Mouse (Mus musculus) effector memory CD4-positive, alpha-beta T cell, adult 5 months (primary cell): ENCODE data around the gene Ugt1a6a. TPM values are rescaled to one million over a fixed set of nuclear protein-coding genes. Genes with fewer than 3 reads are reported as not detected.

Experiments used
- polyA plus RNA-seq: library from polyadenylated mRNA; unstranded; fragments of 100-300 nt; shearing (Covaris generic); gene quantifications from one replicate; pipeline ENCODE4 v1.2.1, GENCODE M21; 2017

Ugt1a6a gene
- 0.52 TPM for polyA plus RNA-seq

GRCm38 (mm10) chr1:88134457-88135011 lies at the start of gene Ugt1a6a:
Ugt1a6a (plus strand) TSS chr1:88134809.

DNA sequence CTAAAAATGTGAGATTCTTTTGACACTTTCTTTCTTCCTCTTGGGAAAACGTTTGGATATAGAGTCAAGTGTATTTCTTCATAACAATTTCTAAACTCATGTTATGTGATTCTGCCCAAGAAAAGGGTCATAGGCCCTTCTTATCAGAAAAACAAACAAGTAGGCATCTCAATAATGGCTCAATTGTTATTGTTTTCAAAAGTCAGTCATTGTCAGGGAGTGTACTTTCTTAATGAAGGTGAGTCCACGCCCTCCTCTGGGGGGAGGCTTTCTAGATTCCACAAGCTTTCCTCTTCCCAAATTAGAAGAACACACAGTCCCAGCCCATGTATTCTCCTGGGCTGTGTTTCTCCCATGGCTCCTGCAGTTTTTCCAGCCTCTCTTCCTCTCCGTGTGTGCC lies 47.1 kb upstream of the Ugt1a6a start, which contains the start of gene Ugt1a8:
Gene Ugt1a8, plus strand, starts transcription at position 301 of the 400 bp plus-strand sequence.

GRCm38 (mm10) chr1:88094941-88095492 lies 39.6 kb upstream of the Ugt1a6a start, which contains the start of gene Ugt1a7c:
Ugt1a7c (plus strand) TSS chr1:88095062.

GRCm38 (mm10) chr1:88103019-88103418 lies 31.6 kb upstream of the Ugt1a6a start, which contains the start of gene Ugt1a6b:
Ugt1a6b (plus strand) TSS chr1:88103252.

DNA sequence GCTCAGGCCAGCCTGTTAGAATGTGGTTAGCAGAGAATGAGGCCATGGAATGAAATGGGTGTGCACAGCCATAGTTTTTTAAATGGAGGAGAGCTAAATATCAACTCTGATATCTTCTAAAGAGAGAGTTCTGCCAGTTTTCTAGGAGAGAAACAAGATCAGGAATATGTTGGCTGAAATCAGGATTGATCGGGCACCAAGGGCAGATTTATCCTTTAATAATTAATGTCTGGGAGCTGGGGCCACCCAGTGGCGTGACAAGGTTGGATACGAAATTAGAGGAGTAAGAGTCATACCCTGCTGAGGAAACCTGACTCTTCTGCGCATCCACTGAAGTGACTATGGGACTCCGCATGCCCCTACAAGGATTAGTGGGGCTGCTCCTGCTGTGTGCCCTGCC lies 31.1 kb downstream of the Ugt1a6a start, which contains the start of gene Ugt1a5:
Gene Ugt1a5, plus strand, starts transcription at position 302 of the 400 bp plus-strand sequence.

DNA sequence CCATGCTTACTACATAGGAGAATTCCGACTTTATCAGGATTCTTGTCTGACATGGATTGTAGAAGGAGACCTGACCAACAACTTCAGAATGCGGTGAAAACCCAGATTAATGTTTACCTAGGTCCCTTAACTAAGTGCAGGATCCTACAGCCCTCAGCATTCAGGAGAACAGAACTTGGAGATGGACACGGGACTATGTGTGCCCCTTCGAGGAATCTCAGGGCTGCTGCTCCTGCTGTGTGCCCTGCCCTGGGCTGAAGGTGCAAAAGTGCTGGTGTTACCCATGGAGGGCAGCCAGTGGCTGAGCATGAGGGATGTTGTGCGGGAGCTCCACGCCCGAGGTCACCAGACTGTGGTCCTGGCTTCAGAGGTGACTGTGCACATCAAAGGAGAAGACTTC lies 65.8 kb downstream of the Ugt1a6a start, which contains the start of gene Ugt1a2:
Gene Ugt1a2, plus strand, starts transcription at position 146 of the 400 bp plus-strand sequence.

DNA sequence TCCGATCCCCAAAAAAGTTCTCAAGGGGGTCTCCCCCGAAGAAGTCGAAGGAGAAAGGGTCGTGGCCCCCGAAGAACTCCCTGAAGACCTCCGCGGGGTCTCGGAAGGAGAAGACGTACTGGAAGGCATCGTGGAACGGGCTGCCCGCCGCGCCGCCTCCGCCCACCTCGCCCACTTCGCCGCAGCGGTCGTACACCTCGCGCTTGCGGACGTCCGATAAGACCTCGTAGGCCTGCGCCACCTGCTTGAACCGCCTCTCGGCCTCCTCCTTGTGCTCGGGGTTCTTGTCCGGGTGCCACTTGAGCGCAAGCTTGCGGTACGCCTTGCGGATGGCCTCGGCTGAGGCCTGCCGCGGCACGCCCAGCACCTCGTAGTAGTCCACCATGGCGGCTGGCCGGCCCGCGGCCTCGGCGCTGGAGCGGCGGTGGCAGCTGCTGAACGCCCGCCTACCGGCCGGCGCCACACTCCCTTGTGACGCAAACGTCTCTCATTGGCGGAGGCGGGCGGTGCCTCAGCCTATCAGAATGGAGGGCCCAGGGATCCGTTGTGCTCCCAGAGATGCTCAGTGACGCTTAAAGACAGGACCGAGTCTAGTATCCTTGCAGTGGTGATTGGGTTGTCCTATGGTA lies 70.8 kb downstream of the Ugt1a6a start, which contains the start of gene Dnajb3:
Gene Dnajb3, minus strand, starts transcription at position 489 of the 629 bp plus-strand sequence.

GRCm38 (mm10) chr1:88211812-88212211 lies 77.2 kb downstream of the Ugt1a6a start, which contains the start of gene Ugt1a1:
Ugt1a1 (plus strand) TSS chr1:88211959.

DNA sequence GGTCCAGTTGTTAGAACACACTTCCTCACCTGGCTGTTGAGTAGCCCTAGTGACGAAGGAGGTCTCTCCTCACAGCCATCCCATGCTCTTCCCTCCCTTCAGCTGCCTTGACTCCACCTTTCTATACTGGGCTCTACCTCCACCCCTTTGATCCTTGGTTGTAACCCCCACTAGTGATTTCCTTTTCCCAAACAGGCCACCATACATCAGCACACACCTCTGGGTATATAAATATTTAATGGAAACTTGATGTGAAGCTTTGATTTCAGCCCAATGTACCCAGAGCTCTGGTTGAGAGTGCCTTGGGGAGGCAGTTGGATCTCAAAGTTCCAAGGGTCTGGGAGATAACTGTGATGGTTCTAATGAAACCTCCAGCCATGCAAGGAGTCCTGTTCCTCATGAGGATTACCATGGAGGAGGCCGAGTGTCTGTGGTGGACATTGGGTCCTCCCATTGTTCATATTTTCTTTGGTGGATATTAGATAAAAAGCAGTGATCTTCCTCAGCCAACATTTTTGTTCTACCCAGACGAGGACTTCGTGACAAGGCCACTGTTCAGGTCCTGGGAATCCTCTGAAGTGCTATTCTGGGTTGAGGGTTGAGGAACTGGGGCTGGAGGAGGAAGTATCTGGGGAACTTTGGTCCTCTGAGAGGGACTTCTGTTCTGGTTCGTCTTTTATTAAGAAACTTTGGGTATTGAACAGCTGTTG lies 92.2 kb downstream of the Ugt1a6a start, which contains the start of gene Mroh2a:
Gene Mroh2a, plus strand, starts transcription at position 317 of the 710 bp plus-strand sequence.

Other genes with a start within 250 kb of the Ugt1a6a start
- gene Usp40, start 126.3 kb upstream of the Ugt1a6a start, polyA plus RNA-seq: 12.6 TPM
- not detected for gene Ugt1a10, start 79.4 kb upstream of the Ugt1a6a start, polyA plus RNA-seq
- gene Ugt1a9, start 64.0 kb upstream of the Ugt1a6a start, polyA plus RNA-seq: not detected
- not detected for gene Ugt1a8, start 47.0 kb upstream of the Ugt1a6a start, polyA plus RNA-seq
- not detected for gene Ugt1a7c, start 39.7 kb upstream of the Ugt1a6a start, polyA plus RNA-seq
- not detected for gene Ugt1a6b, start 31.6 kb upstream of the Ugt1a6a start, polyA plus RNA-seq
- not detected for gene Ugt1a5, start 31.2 kb downstream of the Ugt1a6a start, polyA plus RNA-seq
- gene Ugt1a2, start 65.8 kb downstream of the Ugt1a6a start, polyA plus RNA-seq: not detected
- gene Dnajb3, start 71.0 kb downstream of the Ugt1a6a start, polyA plus RNA-seq: not detected
- gene Ugt1a1, start 77.2 kb downstream of the Ugt1a6a start, polyA plus RNA-seq: not detected
- 0.77 TPM for gene Mroh2a, start 92.2 kb downstream of the Ugt1a6a start, polyA plus RNA-seq
- gene Hjurp, start 142.8 kb downstream of the Ugt1a6a start, polyA plus RNA-seq: 89.4 TPM
- gene Trpm8, start 142.9 kb downstream of the Ugt1a6a start, polyA plus RNA-seq: not detected